ENCODE assay signal across 16 mouse cellular contexts in the genomic region with DNA sequence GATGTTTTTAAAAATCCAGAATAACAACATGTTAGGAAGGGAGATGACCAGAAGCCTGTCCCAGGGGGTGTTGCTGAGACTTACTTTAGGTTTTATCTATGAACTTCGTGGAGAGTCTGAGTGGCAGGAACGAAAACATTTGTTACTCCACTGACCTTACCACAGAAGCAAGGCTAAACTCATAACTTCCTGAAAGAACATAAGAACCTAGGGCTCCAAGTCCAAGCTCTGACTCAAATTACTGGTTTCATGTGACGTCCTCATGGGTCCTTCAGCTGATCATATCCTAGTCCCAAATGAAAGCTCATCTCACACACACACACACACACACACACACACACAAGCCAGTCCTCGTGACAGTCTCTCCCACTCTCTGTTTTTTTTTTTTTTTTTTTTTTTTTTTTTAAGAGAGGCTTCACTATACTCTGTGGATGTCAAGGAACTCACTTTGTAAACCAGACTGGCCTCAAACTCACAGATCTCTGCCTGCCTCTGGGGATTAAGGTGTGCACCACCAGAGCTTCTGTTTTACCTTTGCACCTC. TPM values are rescaled to one million over a fixed set of nuclear protein-coding genes. Genes with fewer than 3 reads are reported as not detected.
DNase-seq lines count a peak whose midpoint lies in the region; ATAC-seq and TF ChIP-seq lines count a peak whose summit lies in the region.
"Had no signal": no experiment of that assay in that cellular context is flagged by ENCODE, and none has a peak within 500 bp of the region (broad histone marks: within the 10 kb centered on the region; RNA-seq: fewer than 3 reads in every experiment).

No protein-coding gene starts in this region.

- H3K36me3 ChIP-seq in kidney, adult 2 months (ENCODE audit: control insufficient read depth, insufficient read depth, low read length) = no peaks in the 10 kb centered on the region; the same call in 1 of the 2 replicates
- H3K36me3 ChIP-seq: G1E; heart, embryonic 13.5 days; liver, embryonic 13.5 days; midbrain, embryonic 15.5 days had no signal

- peaks cover 14% of the 10 kb centered on the region; the same call in 1 of the 2 replicates for H3K4me1 ChIP-seq in kidney, adult 2 months (ENCODE audit: control insufficient read depth, insufficient read depth, low read length)

- H3K4me3 ChIP-seq in kidney, adult 2 months (ENCODE audit: insufficient read depth, low read depth, low read length) = no peak overlapping the region
- no peak overlapping the region for H3K4me3 ChIP-seq in layer of hippocampus, adult 2 months
- H3K4me3 ChIP-seq: heart, embryonic 13.5 days; liver, embryonic 13.5 days; midbrain, embryonic 15.5 days had no signal

- no peaks in the 10 kb centered on the region for H3K27me3 ChIP-seq in kidney, adult 2 months (replicated peaks; ENCODE audit: control insufficient read depth, insufficient read depth, low read length)

- peak; percentile 31 for DNase-seq in kidney, adult 2 months
- no peak for DNase-seq in kidney, postnatal 4 days
- DNase-seq in lung, postnatal 36 days = peak; percentile 40
- DNase-seq in lung, postnatal 10 days = no peak
- DNase-seq in urinary bladder, postnatal 14 days (ENCODE audit: low spot score) = no peak
- DNase-seq in layer of hippocampus, adult 2 months (ENCODE audit: low spot score in 2 of 2) = no peak
- DNase-seq: cerebellum, postnatal 10 days; embryo, embryonic 11 days; liver, embryonic 13.5 days; right cerebral cortex, adult 18-20 months had no signal

- TF ChIP-seq CTCF in kidney, adult 2 months (conservative IDR thresholded peaks at IDR 0.05; ENCODE audit: insufficient read depth, insufficient read length, low read depth, low read length) = no peak
- no peak for TF ChIP-seq CTCF in layer of hippocampus, adult 2 months (conservative IDR thresholded peaks at IDR 0.05)

- 23% methylated on average over 4 of the region's 4 CpGs for WGBS in kidney, adult 2 months

- peak; percentile 17 for ATAC-seq in granulocyte monocyte progenitor cell, adult 5-6 weeks (replicated peaks; ENCODE audit: poor library complexity, severe bottlenecking)
- ATAC-seq: forebrain, embryonic 14.5 days; midbrain, embryonic 15.5 days had no signal

- TF ChIP-seq POLR2A in kidney, adult 2 months (IDR thresholded peaks at IDR 0.05; ENCODE audit: low read depth, low read length) = no peak

- H3K27ac ChIP-seq in kidney, adult 2 months (ENCODE audit: insufficient read depth, low read depth, low read length) = peak overlapping the region; percentile 47
- no peak overlapping the region for H3K27ac ChIP-seq in layer of hippocampus, adult 2 months
- H3K27ac ChIP-seq: heart, embryonic 13.5 days; liver, embryonic 13.5 days; midbrain, embryonic 15.5 days had no signal

RNA-seq across cellular contexts. Expression of a gene that starts 2.1 kb away (rescaled TPM):
- 22.9 and 29.4 TPM in 2 replicates for polyA plus RNA-seq in kidney, adult 2 months (2012; rRNA removed)
- total RNA-seq in granulocyte monocyte progenitor cell, adult 5-6 weeks (2014; fragmentation: Nextera tagmentation) = 3.8 and 9.0 TPM in 2 replicates
- total RNA-seq in granulocyte monocyte progenitor cell, adult 5-6 weeks (2017) = 1.9 and 4.9 TPM in 2 replicates
- total RNA-seq in layer of hippocampus, adult 2 months (2021) = 1 to 10 TPM; 7.6 to 8.4 TPM
- polyA plus RNA-seq: G1E had no signal

RNA-seq across cellular contexts. Expression of a gene that starts 35.6 kb away (rescaled TPM):
- polyA plus RNA-seq in kidney, adult 2 months (2012; rRNA removed) = 0.16 and 0.20 TPM in 2 replicates
- total RNA-seq in granulocyte monocyte progenitor cell, adult 5-6 weeks (2014; fragmentation: Nextera tagmentation) = not detected in 2 replicates
- total RNA-seq in granulocyte monocyte progenitor cell, adult 5-6 weeks (2017) = not detected in 2 replicates
- under 1 TPM; 0.56 to 0.82 TPM for total RNA-seq in layer of hippocampus, adult 2 months (2021)
- total RNA-seq: hematopoietic stem cell, adult 5-6 weeks had no signal
- polyA plus RNA-seq: G1E had no signal

RNA-seq across cellular contexts. Expression of a gene that starts 37.1 kb away (rescaled TPM):
- 5.4 and 6.5 TPM in 2 replicates for polyA plus RNA-seq in kidney, adult 2 months (2012; rRNA removed)
- 0.98 and 1.2 TPM in 2 replicates for total RNA-seq in granulocyte monocyte progenitor cell, adult 5-6 weeks (2014; fragmentation: Nextera tagmentation)
- 1.6 and 1.9 TPM in 2 replicates for total RNA-seq in granulocyte monocyte progenitor cell, adult 5-6 weeks (2017)
- 10 to 100 TPM; 32.3 to 37.1 TPM for total RNA-seq in layer of hippocampus, adult 2 months (2021)

Comparison
In these comparisons a context has a peak if more than half of its experiments do, and no peak if none do; other contexts are left out.
1. DNase-seq: peak in kidney, adult 2 months (single experiment) and lung, postnatal 36 days (single experiment); none in kidney, postnatal 4 days (0 of 2), lung, postnatal 10 days (single experiment), urinary bladder, postnatal 14 days (single experiment) and layer of hippocampus, adult 2 months (0 of 2).
2. RNA of a gene that starts 37.1 kb away (total RNA-seq): 32.3 to 37.1 TPM in layer of hippocampus, adult 2 months; 0.98 to 1.9 TPM in granulocyte monocyte progenitor cell, adult 5-6 weeks; every median in the first group is over 10 times any median in the second.